Mouse (Mus musculus) heart, adult 18-20 months (tissue): ENCODE data around the gene Adam19. TPM values are rescaled to one million over a fixed set of nuclear protein-coding genes. Genes with fewer than 3 reads are reported as not detected.

Experiments used
- microRNA-seq, 2 experiments: library from miRNA; unstranded; fragments of <30 nt; microRNA quantifications; one replicate each; pipeline ENCODE4 v1.2.0; 2022
- total RNA-seq, 2 experiments: library from RNA; stranded (reverse); gene quantifications; 2 replicates each; pipeline ENCODE4 v1.2.3; 2021

Gene Adam19
- total RNA-seq, 2 experiments from 2014 or later = 48.1 to 54.5 TPM

Small RNA genes lying within 50 kb of the gene (microRNA-seq; reads per million reads assigned to microRNA genes)
- gene Mir7239 = 0 reads per million in 2 experiments
- 0 reads per million in 2 experiments for gene Mir8100

Other genes starting within 250 kb of the Adam19 start
- 10 to 100 TPM; 46.7 to 47.9 TPM for gene Clint1, start 203.9 kb upstream of the Adam19 start, total RNA-seq
- 1 to 10 TPM; 3.4 to 4.1 TPM for gene Lsm11, start 111.1 kb upstream of the Adam19 start, total RNA-seq
- gene Thg1l, start 100.5 kb upstream of the Adam19 start, total RNA-seq = 1 to 10 TPM; 4.4 to 4.9 TPM
- under 1 TPM in 1 of 2 experiments, not detected in 1; 0.13 TPM for gene Sox30, start 75.7 kb upstream of the Adam19 start, total RNA-seq
- gene Gm12166, start 3.7 kb upstream of the Adam19 start, total RNA-seq = 1 to 10 TPM; 1.0 to 2.9 TPM
- not detected for gene Nipal4, start 110.5 kb downstream of the Adam19 start, total RNA-seq
- gene Fndc9, start 179.5 kb downstream of the Adam19 start, total RNA-seq = not detected